Mouse (Mus musculus) lung, adult 2 months (tissue): Measurements from ENCODE around the gene Camkk2.

ENCODE experiments used
- CTCF ChIP-seq: fragments of 200-500 bp; IDR thresholded peaks from 2 replicates; pipeline ENCODE4 v1.5.1; 2011; ENCODE audit warnings: mild to moderate bottlenecking, low read length, control low read depth; ENCODE audit not compliant: insufficient read depth
- POLR2A ChIP-seq: fragments of 200-500 bp; IDR thresholded peaks from 2 replicates; pipeline ENCODE4 v1.6.1; 2011; ENCODE audit warnings: low read depth, mild to moderate bottlenecking, control low read depth, low read length, borderline replicate concordance; ENCODE audit errors: extremely low read depth

GRCm38 (mm10) chr5:122754477-122754876, 24.7 kb downstream of the Camkk2 start:
- TF ChIP-seq CTCF (no peak), POLR2A (no peak)
